Mouse (Mus musculus) lung, adult 2 months (tissue): ENCODE results near the gene Zfp146.
"Not testable (repeated sequence)": the region's sequence is repeated elsewhere in the genome, so short reads cannot be mapped to it uniquely, and the experiment has no call there.

Source experiments
- CTCF ChIP-seq: fragments of 200-500 bp; IDR thresholded peaks from 2 replicates; pipeline ENCODE4 v1.5.1; 2011; ENCODE audit warnings: mild to moderate bottlenecking, low read length, control low read depth; ENCODE audit not compliant: insufficient read depth
- POLR2A ChIP-seq: fragments of 200-500 bp; IDR thresholded peaks from 2 replicates; pipeline ENCODE4 v1.6.1; 2011; ENCODE audit warnings: low read depth, mild to moderate bottlenecking, control low read depth, low read length, borderline replicate concordance; ENCODE audit errors: extremely low read depth

- TF ChIP-seq CTCF, POLR2A: not testable (repeated sequence)
Measured at GRCm38 (mm10) chr7:30117935-30118334, 51.6 kb downstream of the Zfp146 start.
